Mouse (Mus musculus) adrenal gland, postnatal 14 days (tissue): Measurements from ENCODE around the gene Vkorc1. TPM values are rescaled to one million over a fixed set of nuclear protein-coding genes. Genes with fewer than 3 reads are reported as not detected.
"Not testable (repeated sequence)": the region's sequence is repeated elsewhere in the genome, so short reads cannot be mapped to it uniquely, and the experiment has no call there.

Experiments
- DNase-seq: peaks from one replicate; pipeline ENCODE4 v3.0.0; 2021; ENCODE audit warnings: mixed read lengths
- long read RNA-seq, 2 experiments: library from polyadenylated mRNA; stranded (forward); transcript quantifications; one replicate each; pipeline ENCODE4 v2.0.0; 2021
- total RNA-seq: library from RNA; stranded (reverse); gene quantifications from 2 replicates; pipeline ENCODE4 v1.2.3, GENCODE M21; 2021

The Vkorc1 gene
- 60.7 and 92.8 TPM in 2 replicates for total RNA-seq
- long read RNA-seq, experiment 1, transcript Vkorc1-201 (3 exons, 748 nt) = major isoform, 68 of 68 reads
- long read RNA-seq, experiment 1, partial matches to known transcripts = 0 of 68 reads
- long read RNA-seq, experiment 1, other reads (novel, unspliced or antisense) = 0 of 68 reads
- long read RNA-seq, experiment 2, transcript Vkorc1-201 (3 exons, 748 nt) = major isoform, 85 of 89 reads
- long read RNA-seq, experiment 2, partial matches to known transcripts = 1 of 89 reads
- long read RNA-seq, experiment 2, other reads (novel, unspliced or antisense) = 3 of 89 reads

DNA sequence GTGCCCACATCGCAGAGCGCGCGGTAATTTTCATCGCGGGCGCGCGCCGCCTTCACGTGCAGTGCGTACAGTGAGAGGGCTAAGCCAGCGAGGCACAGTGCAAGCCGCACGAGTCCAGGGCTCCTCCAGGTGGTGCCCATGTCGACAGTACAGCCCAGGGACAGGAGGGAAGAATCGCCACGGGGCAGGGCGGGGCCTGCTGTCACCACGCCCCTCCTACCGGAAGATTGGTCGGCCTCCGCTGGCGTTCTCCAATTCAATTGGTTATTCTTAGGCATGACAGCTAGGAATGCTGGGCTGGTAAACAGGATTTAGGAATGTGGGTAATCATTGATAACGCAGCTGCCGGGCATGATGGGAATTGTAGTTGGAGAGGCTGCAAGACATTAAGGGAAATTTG lies at the start of gene Vkorc1, which contains the start of gene Gm21974:
TSS of gene Vkorc1 (minus strand) at position 176 of the 400 bp plus-strand sequence.
TSS of gene Gm21974 (minus strand) at position 13 of the 400 bp plus-strand sequence.
- DNase-seq = peak; percentile 96

DNA sequence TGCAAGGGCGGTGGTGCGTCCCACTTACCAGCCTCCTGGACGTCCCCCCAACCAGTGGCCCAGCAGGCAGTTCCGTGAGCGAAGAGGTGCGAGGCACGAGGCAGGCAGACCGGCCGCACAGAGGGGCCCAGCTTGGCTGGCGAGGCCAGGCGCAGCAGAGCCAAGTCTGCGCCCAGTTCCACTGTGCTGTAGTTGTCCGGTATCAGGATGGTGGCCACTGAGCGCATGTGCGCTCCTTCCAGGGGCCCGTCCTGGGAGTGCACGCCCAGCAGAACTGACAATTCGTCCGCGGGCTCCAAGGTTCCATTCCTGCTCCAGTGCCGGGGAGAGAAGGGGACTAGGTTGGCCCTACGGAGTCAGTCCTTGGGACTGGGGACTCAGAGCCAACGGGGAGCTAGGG lies 49.2 kb upstream of the Vkorc1 start:
- peak; percentile 63 for DNase-seq

DNA sequence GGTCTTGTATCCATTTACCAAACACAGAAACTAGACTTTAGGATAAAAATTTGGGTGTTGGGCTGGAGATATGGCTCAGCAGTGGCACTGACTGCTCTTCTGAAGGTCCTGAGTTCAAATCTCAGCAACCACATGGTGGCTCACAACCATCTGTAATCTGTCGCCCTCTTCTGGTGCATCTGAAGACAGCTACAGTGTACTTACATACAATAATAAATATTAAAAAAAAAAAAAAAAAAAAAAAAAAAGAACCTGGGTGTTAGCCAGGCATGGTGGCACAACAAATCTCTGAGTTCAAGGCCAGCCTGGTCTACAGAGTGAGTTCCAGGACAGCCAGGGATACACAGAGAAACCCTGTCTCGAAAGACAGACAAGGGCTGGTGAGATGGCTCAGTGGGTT lies 46.7 kb upstream of the Vkorc1 start:
- DNase-seq = not testable (repeated sequence)

DNA sequence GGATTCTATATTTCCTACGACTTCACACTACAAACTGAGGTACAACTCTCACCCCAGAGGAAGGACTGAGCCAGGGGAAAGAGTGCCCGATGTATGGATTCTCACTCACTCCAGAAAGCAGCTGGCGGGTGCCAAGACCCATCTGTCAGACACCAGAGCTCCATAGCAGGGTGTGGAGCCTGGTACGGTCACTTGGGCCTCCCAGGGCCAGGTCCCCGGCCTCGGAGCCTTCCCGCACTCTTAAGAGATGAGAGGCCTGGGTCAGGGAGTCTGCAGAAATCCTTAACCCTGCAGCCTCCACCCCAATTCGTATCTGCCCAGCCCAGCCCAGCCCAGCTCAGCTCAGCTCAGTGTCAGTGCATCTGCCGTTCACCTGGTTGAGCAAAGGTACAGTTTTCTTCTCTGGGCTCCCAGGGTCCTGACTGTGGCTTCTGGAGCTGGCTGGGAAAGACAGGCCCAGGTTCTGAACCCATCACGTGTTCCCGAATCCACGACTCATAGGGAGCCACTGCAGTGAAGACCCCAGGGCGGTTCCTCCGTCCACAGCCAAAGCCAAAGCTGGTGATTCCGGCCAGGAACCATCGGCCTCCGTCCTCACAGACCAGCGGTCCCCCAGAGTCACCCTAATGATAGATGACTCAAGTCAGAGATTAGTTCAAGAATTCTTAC lies 40.9 kb upstream of the Vkorc1 start:
- DNase-seq = no peak

DNA sequence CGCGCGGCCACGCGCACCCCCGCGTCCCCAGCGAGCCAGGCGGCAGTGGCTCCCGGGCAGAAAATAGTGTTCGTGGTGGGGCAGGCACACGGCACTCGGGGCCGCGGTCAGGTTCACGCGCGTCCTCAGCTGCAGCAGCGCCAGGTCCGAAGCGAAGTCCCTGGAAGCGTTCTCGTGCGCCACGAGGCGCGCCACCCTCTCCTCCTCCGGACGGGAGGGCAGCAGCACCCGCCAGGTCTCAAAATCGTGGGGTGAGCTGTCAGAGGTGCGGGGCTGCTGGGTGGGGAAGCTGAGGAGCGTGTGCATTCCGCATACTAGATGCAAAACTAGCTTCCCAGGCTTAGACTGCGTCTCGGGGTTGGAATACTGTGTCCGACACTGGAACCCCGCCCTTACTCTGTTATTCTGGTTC lies 40.3 kb upstream of the Vkorc1 start:
- no peak for DNase-seq

DNA sequence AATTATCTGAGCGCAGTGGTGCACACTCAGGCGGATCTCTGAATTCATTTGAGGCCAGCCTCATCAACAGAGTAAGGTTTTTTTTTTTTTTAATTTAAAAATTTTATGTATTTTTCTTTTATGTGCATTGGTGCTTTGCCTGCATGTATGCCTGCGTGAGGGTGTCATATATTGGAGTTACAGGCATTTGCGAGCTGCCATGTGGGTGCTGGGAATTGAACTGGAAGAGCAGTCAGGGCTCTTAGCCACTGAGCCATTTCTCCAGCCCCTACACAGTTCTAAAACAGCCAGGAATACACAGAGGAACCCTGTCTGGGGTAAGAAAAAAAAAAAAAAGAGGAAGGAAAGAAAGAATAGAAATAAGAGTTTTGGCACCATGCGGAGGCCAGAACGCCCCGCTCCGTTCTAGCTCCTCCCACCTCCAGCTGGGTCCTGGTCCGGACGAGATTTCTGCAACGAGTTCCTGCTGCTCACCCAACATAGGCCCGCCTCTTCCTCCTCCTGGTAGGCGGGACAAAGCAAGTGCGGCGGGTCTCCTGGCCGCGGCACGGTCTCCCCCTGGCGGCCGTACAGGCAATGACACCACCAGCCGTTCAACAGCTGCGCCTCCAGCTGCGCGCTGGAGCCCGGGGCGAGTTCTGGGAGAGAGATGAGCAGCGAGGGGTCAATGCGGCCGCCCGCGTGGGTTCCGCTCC lies 39.8 kb upstream of the Vkorc1 start:
- DNase-seq = peak; percentile 97

DNA sequence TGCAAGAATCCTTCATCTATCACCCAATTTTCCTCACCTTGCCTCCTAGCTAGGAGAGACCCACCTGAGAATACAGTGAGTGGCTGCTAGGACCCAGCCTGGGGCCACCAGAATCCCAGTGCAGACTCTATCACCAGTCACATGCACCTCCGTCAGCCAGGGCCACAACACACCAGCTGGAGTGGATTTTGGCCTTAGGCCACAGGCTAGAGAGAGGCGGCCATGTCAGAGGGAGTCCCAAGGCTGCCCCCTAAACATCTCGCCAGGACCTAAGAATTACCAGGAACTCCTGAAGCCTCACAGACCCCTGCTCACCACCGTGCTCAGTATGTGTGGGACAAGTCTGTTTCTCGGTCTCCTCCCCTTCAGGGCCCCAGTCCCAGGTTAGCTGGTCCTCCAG lies 38.7 kb upstream of the Vkorc1 start:
- DNase-seq = no peak

DNA sequence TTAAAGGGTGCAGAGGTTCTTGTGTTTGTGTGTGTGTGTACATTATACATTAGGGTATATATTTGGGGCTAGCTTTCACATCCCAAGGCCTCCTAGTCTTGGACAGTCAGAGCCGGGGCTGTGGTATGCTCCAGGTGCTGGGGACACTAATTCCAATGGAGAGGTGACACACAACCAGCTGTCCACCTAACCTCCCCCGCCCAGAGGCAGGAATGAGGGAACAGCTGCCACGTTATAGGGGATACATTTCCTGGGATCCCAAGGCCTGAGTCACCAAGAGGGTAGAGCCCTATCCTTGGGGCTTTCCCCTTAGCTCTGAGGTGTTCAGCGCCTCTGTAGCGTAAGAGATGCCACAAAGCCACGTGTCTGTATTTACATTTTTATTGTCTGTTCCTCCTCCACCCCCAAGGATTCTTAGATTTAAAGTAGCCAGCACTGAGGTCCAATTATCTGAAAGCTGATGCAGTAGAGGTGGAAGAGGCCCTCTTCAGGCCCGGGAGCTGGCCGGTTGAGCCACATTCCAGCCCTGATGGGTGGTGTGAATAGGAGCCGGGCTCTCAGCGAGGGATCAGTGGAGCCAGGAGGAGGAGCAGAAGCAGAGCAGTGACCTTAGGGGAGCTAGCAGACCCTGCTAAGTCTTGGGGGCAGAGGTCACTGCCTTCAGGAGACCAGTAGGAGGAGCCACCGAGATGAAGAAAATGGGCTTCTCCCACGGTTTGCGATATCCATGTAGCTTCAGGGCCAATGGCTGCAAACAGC lies 37.0 kb upstream of the Vkorc1 start:
- no peak for DNase-seq

DNA sequence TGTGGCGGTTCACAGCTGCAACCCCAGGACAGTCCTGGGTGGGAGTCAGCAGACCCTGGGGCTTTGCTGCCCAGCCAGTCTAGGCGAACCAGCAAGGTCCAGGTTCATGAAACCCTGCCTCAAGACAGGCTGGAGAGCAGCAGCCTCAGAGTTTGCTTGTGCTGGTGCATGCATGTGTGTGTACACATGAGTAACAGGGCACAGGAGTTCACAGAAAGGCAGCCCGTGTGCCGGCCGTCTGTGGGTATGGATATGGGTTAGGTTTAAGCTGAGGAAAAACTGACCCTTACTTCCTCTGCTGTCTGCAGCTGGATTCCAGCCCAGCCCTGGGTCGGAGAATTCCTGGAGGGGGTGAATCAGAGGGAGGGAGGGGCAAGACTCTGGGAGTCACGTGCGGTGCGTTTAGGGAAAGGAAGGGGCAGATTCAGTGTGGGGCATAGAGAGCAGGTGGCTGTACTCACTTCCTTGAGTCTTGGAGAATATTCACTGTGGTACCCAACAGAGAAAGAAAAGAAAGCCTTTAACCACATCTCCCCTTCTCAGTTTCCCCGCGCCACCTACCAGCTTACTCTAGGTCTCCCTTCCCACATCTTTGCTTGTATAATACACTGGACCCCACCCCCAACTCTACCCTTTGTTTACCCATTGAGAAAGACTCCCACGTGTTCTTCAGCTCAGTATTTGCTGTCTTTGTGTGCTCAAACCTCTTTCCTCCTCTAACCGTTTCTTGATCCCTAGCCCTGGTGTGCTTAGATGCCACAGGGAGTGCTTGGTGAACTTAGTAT lies 36.1 kb upstream of the Vkorc1 start:
- peak; percentile 74 for DNase-seq

DNA sequence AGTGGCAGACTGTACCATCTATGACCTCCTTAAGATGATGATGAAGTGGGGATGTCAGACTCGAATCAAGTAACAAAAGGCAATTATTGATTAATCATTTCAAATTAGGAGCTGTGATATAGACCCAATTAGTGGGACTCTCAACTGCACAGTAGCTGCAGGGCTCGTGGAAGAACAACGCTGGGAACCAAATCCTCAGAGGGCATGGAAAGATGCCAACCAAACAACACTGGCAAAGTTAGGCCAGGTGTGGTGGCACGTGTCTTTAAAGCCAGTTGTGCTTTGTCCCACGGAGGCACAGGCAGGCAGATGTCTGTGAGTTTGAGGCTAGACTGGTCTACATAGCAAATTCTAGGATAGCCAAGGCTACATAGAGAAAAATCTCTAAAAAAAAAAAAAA lies 35.2 kb upstream of the Vkorc1 start:
- DNase-seq = no peak

DNA sequence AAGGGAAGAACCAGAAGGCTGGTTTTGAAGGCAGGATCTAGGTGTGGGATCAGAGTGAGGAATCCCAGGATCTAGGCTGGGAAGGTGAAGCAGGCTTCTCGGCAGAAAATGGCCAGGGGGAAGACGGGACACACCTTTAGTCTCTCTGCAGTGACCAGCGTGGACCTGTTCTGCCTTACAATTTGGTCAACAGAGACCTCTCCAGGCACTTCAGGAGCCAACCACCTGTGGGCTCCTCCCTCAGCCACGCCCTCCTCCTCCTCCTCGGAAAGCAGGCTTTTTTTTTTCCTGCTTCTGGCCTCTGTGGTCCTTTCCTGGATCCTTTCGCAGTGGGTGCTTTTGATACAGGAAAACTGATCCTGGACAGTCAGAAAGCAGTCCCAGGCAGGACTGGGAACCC lies 34.5 kb upstream of the Vkorc1 start, which contains the start of gene Prss8:
TSS of gene Prss8 (minus strand) at position 182 of the 400 bp plus-strand sequence.
- DNase-seq = no peak

DNA sequence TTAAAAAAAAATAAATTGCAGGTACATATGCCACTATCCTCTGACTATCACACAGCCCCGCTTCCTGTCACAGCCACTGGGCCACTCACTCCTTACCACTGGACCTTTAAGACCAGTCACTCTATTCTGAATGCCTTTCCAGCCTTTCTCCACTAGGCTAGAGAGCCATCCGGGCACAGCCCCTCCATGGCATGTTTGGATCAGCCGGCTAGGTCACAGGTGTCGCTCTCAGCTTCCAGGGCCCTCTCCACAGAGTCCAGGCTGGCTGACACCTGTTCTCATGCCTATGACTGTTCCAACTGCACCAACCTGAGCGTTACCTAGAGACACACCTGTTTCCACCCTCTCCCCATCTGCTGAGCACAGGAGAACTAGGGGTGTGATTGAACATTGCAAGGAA lies 33.2 kb upstream of the Vkorc1 start:
- DNase-seq = no peak

DNA sequence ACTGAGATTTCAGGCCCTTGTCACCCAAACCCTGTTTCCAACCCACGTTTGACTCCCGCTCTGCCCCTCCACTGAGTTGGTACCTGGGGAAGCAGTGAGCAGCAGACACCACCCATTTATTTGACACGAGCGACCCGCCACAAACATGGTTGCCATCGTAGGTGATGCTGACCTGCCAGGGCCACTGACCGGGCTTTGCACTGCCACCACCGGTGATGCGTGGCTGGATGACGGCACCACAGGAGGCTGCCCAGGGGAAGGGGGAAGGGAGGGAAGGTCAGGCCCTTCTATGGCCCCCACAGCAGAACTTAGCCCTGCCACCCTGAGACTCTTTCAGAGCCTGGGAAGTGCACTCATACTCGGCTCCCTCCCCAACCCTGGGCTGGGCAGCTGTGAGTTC lies 32.3 kb upstream of the Vkorc1 start:
- no peak for DNase-seq

DNA sequence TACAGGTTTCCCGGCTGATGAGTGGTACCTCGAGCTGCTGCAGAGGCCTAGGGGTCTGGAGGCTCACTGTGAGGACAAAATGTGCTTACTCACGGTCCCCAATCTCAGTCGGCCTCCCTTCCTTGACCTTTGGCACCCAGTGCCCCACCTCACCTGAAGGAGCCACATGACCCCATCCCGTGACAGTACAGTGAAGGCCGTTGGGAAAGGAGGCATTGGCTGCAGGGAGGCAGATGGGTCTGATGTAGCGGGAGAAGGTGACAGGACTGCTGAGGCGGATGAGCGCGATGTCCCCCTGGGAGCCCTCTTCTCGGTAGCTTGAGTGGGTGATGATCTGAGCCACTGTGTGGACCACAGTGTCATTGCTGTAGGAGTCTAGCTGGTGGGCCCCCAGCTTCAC lies 31.4 kb upstream of the Vkorc1 start:
- DNase-seq = no peak

DNA sequence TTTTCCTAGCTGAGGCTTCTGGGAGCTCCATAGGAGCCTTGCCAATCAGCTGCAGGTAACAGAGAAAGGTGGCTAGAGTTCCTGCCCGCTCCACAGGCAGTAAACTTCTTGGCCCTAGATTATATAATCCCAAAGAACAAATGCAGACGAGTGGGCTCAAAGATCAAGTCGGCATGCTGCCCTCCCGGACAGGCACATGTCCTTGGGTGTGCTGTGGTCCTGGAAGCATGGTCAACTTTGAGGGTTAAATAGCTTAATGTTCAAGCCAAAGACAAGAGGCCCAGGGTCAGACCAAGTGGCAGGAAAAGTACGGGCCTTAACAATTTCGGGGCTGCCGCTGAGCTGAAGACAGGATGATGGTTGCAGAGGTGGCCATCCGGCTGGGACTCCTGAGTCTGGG lies 30.6 kb upstream of the Vkorc1 start:
- no peak for DNase-seq

DNA sequence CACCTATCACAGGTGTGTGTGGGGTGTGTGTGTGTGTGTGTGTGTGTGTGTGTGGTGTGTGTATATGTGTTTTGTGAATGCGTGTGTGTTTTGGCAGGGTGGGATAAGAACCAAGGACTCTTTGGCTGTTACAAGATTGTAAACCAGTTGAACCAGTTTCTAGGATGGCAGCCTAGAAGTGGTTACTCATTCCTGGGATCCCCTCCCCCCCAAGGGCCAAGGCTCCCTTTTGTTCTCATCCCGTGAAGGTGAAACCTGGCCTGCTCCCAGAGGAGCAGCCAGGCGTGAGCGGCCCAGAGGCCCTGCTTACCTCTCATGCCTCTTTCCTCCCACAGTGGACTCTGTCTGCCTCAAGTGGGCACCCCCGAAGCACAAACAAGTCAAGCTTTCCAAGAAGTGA lies 29.8 kb upstream of the Vkorc1 start:
- no peak for DNase-seq

DNA sequence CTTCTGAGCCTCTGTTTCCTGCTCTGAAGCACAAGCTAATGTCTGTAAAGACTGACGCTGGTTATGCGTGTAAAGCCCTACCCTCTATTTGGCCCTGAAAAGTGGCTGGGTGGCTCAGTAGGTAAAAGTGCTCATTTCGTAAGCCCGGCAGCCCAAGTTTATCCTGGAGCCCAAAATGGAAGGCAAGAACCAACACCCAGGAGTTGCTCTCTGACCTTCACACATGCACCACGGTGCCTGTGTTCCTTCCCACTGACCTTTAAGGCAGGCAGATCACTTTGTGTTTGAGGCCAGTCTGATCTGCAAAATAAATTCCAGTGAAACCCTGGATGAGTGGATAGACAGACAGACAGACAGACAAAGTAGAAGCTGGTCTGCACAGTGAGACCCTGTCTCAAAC lies 28.3 kb upstream of the Vkorc1 start:
- no peak for DNase-seq

DNA sequence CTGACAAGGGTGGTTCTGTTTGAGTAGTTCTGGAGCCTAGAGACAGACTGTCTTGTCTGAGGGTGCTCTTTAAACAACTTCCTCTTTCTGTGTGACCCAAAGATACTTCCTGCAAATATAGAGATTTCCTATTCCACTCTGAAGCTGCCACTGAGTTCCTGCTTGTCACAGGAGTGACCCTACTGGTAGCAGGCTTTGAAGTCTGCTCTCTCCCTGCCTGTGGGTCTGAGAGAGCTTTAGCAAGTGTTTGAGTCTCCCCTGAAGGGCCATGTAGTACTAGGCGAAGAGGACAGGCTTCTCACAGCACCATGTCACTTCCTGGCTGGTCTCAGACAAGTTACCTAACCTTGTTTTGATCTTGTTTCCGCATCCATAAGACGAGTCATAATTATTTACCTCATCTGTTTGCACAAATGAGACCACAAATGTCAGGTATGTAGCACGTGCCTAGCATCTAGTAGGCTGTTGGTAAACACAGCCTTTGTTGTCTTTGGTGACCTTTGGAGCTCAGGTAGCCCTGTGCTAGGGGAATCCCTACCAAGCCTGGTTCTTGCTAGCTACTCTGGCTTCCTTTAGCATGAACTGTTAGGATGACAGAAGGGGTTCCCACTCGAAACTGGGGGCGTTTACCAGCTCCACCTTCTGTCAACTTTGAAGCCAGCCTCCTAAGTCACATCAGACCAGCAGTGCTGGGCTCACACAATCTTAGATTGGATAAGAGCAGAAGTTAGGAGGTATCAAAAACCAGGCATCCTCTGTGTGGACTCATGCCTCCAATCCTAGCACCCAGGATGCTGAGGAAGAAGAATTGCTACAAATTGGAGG lies 27.2 kb upstream of the Vkorc1 start:
- DNase-seq = no peak

DNA sequence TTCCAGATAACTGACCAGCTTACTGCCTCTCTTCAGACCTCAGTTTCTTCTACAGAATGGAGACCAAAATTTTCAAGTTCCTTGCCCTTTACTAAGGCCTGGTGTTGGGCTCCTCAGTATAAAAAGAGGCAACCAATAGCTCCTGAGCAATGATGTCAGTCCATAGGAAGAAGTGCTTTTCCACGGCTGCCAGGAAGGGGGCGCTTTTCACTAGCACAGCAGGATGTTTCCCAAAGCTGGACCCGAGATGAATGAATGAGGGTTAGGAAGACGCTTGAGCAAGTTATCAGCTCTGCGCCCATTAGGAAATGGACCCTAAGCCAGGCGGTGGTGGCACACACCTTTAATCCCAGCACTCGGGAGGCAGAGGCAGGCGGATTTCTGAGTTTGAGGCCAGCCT lies 26.1 kb upstream of the Vkorc1 start:
- DNase-seq = peak; percentile 57

DNA sequence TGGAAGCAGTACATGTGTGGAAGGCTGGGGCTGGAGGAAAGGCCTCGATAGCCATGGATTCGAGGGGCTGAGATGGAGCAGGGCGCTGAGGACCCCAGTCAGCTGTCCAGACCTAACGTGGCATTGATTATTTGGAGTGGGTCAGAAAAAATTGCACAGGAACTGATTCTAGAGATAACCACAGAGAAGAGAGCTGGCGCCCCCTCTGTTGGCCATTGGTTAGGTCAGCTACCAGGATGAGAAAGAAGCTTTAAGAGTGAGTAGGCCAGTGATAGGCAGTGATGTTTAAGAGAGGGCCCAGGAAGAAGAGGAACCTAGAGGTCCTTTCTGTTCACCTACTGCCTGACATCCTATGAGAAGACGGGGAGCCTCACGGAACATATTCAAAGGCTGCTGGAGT lies 23.9 kb upstream of the Vkorc1 start:
- peak; percentile 50 for DNase-seq

DNA sequence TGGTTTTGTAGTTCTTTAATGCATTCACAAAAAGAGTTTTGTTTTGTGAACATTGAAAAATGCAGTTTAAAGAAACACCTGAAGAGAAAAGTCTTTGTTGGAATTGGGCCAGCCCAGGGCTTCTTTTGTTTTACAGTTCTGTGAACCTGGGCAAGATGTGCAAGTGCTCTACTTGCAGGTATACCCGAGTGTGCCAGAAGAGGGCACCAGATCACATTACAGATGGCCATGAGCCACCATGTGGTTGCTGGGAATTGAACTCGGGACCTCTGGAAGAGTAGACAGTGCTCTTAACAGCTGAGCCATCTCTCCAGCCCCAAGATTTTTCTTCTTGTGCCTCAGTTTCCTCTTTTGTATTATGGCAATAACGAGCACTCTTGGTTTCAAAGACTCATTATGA lies 22.8 kb upstream of the Vkorc1 start:
- DNase-seq = peak; percentile 69
